Mouse (Mus musculus): Measurements from ENCODE around the gene Col4a3.

GRCm38 (mm10) chr1:82605347-82605746, 18.6 kb downstream of the Col4a3 start:
- TF ChIP-seq CTCF (conservative IDR thresholded peaks at IDR 0.05 in 1 of 2, IDR thresholded peaks at IDR 0.05 in 1 of 2; ENCODE audit: low read depth in 2 of 2, low read length in 2 of 2) (no peak), EP300 (IDR thresholded peaks at IDR 0.05; ENCODE audit: low read length) (no peak), USF2 (conservative IDR thresholded peaks at IDR 0.05; ENCODE audit: low read depth, low read length) (no peak), POLR2A (IDR thresholded peaks at IDR 0.05; ENCODE audit: low read depth, low read length) (no peak), MAZ (IDR thresholded peaks at IDR 0.05; ENCODE audit: low read depth, low read length) (no peak), MYC (IDR thresholded peaks at IDR 0.05; ENCODE audit: low read depth, low read length) (no peak), HCFC1 (IDR thresholded peaks at IDR 0.05; ENCODE audit: low read depth, low read length) (no peak), MXI1 (IDR thresholded peaks at IDR 0.05; ENCODE audit: low read depth, low read length) (no peak), USF1 (IDR thresholded peaks at IDR 0.05; ENCODE audit: low read depth, low read length) (no peak), MAX (IDR thresholded peaks at IDR 0.05; ENCODE audit: low read length) (no peak), ZMIZ1 (IDR thresholded peaks at IDR 0.05; ENCODE audit: low read depth, low read length) (no peak), JUND (conservative IDR thresholded peaks at IDR 0.05; ENCODE audit: low read depth, low read length) (no peak), KAT2A (IDR thresholded peaks at IDR 0.05; ENCODE audit: insufficient replicate concordance, low read length) (no peak)
